Mouse (Mus musculus) c-Kit-negative CD71-positive TER-119-positive erythroid progenitor cells, embryonic 14.5 days (primary cell): ENCODE data around the gene Mob3a.

Experiments
- DNase-seq: peaks from one replicate; pipeline ENCODE4 v3.0.0-alpha.2; 2013; ENCODE audit warnings: low read depth, low spot score

The Mob3a gene

GRCm38 (mm10) chr10:80700038-80700504 is 1.7 kb downstream of the Mob3a start:
- no peak for DNase-seq

- no peak for DNase-seq
Observed at GRCm38 (mm10) chr10:80698605-80699004, 3.2 kb downstream of the Mob3a start.

GRCm38 (mm10) chr10:80697812-80698211 is 4.0 kb downstream of the Mob3a start:
- DNase-seq = peak; percentile 66

- DNase-seq = no peak
Observed at GRCm38 (mm10) chr10:80697393-80697787, 4.4 kb downstream of the Mob3a start.

- DNase-seq = no peak
Observed at GRCm38 (mm10) chr10:80696502-80697392, 5.0 kb downstream of the Mob3a start.

- no peak for DNase-seq
Observed at GRCm38 (mm10) chr10:80695801-80696501, 5.8 kb downstream of the Mob3a start.

- DNase-seq = no peak
Observed at GRCm38 (mm10) chr10:80695186-80695585, 6.6 kb downstream of the Mob3a start.

GRCm38 (mm10) chr10:80694159-80694938 is 7.4 kb downstream of the Mob3a start:
- DNase-seq = no peak

GRCm38 (mm10) chr10:80693401-80694045 is 8.3 kb downstream of the Mob3a start:
- no peak for DNase-seq

- DNase-seq = no peak
Observed at GRCm38 (mm10) chr10:80692249-80693165, 9.3 kb downstream of the Mob3a start.

- DNase-seq = peak; percentile 60
Observed at GRCm38 (mm10) chr10:80687850-80688249, 13.9 kb downstream of the Mob3a start.

GRCm38 (mm10) chr10:80686617-80687016 is 15.2 kb downstream of the Mob3a start:
- no peak for DNase-seq

GRCm38 (mm10) chr10:80684984-80685383 is 16.8 kb downstream of the Mob3a start:
- DNase-seq = peak; percentile 60

GRCm38 (mm10) chr10:80684214-80684613 is 17.6 kb downstream of the Mob3a start:
- DNase-seq = peak; percentile 73

GRCm38 (mm10) chr10:80683647-80684046 is 18.1 kb downstream of the Mob3a start:
- no peak for DNase-seq

GRCm38 (mm10) chr10:80682003-80682402 is 19.8 kb downstream of the Mob3a start:
- DNase-seq = no peak

- DNase-seq = no peak
Observed at GRCm38 (mm10) chr10:80680260-80680696, 21.5 kb downstream of the Mob3a start.

GRCm38 (mm10) chr10:80679556-80680259 is 22.1 kb downstream of the Mob3a start:
- DNase-seq = no peak

- DNase-seq = no peak
Observed at GRCm38 (mm10) chr10:80678601-80679377, 23.0 kb downstream of the Mob3a start.
